ENCODE assay signal across 10 mouse cellular contexts in the genomic region with DNA sequence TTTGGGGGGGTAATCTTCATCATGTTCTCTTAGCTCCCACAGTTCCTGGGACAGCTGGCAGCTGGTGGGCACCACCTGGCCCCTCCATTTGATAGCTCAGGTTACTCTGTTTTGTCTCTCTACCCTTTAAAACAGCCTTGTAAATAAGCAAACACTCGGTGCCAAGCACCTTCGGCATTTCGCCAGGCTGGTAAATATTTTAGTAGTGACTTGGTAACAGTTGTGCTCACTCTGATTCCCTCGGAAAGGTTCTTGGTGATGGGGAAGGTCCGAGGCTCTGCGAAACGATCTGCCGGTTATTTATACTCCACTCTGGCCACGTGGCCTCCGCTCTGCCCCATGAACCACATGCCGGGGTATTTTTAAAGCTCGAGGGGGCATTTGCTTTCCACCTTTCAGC.
DNase-seq lines count a peak whose midpoint lies in the region; ATAC-seq and TF ChIP-seq lines count a peak whose summit lies in the region.
"Had no signal": no experiment of that assay in that cellular context is flagged by ENCODE, and none has a peak within 500 bp of the region (broad histone marks: within the 10 kb centered on the region; RNA-seq: fewer than 3 reads in every experiment).

No protein-coding gene starts in this region.

- no peak for ATAC-seq in hindbrain, embryonic 14.5 days (ENCODE audit: low FRiP score)
- no peak for ATAC-seq in hindbrain, postnatal 0 days
- ATAC-seq: intestine, embryonic 15.5 days; midbrain, embryonic 13.5 days had no signal

- H3K9me3 ChIP-seq in hindbrain, embryonic 10.5 days: no peaks in the 10 kb centered on the region
- H3K9me3 ChIP-seq in hindbrain, embryonic 14.5 days (ENCODE audit: control insufficient read depth, low read length): no peaks in the 10 kb centered on the region
- H3K9me3 ChIP-seq in hindbrain, postnatal 0 days (ENCODE audit: low read length): no peaks in the 10 kb centered on the region
- H3K9me3 ChIP-seq: intestine, embryonic 15.5 days; midbrain, embryonic 13.5 days had no signal

- 0 out of 2 replicates have a peak overlapping the region, but pooled peaks have one; percentile 60 for H3K27ac ChIP-seq in hindbrain, embryonic 10.5 days
- no peak overlapping the region for H3K27ac ChIP-seq in hindbrain, embryonic 14.5 days
- no peak overlapping the region for H3K27ac ChIP-seq in hindbrain, postnatal 0 days
- H3K27ac ChIP-seq: intestine, embryonic 15.5 days; midbrain, embryonic 13.5 days had no signal

- H3K4me3 ChIP-seq in hindbrain, embryonic 10.5 days: no peak overlapping the region
- H3K4me3 ChIP-seq in hindbrain, embryonic 14.5 days (replicated peaks; ENCODE audit: low read length): no peak overlapping the region
- H3K4me3 ChIP-seq in hindbrain, postnatal 0 days (ENCODE audit: low read length): no peak overlapping the region
- H3K4me3 ChIP-seq: intestine, embryonic 15.5 days; midbrain, embryonic 13.5 days had no signal

- peaks cover 99% of the 10 kb centered on the region for H3K27me3 ChIP-seq in hindbrain, embryonic 10.5 days (ENCODE audit: insufficient read depth, poor library complexity, severe bottlenecking)
- H3K27me3 ChIP-seq in hindbrain, embryonic 14.5 days (ENCODE audit: control insufficient read depth, insufficient read depth, low read length): peaks cover 74% of the 10 kb centered on the region
- H3K27me3 ChIP-seq in hindbrain, postnatal 0 days (ENCODE audit: insufficient read depth, low read length): peaks cover 42% of the 10 kb centered on the region
- H3K27me3 ChIP-seq: intestine, embryonic 15.5 days had no signal

- DNase-seq in adrenal gland, adult (ENCODE audit: inconsistent age in 2 of 2, low spot score in 1 of 2): peak; percentile 48 to 65
- DNase-seq in adrenal gland, postnatal 10 days: no peak
- no peak for DNase-seq in hindbrain, embryonic 10.5 days (ENCODE audit: low spot score)
- DNase-seq in hindbrain, embryonic 14.5 days (ENCODE audit: low spot score): no peak
- peak; percentile 32 to 58 for DNase-seq in heart, postnatal 36 days
- peak; percentile 59 for DNase-seq in lung, postnatal 14 days
- no peak for DNase-seq in neural tube, embryonic 10.5 days (ENCODE audit: extremely low spot score, low spot score)
- no peak for DNase-seq in hindbrain, postnatal 0 days (ENCODE audit: low spot score)

- no peak overlapping the region for H3K9ac ChIP-seq in hindbrain, embryonic 14.5 days
- H3K9ac ChIP-seq in hindbrain, postnatal 0 days (replicated peaks; ENCODE audit: low read length): no peak overlapping the region
- H3K9ac ChIP-seq: intestine, embryonic 15.5 days; midbrain, embryonic 13.5 days had no signal

- WGBS in hindbrain, embryonic 10.5 days: 77% methylated on average over 12 of the region's 12 CpGs
- 71% methylated on average over 12 of the region's 12 CpGs for WGBS in hindbrain, embryonic 14.5 days
- 53% methylated on average over 12 of the region's 12 CpGs for WGBS in hindbrain, postnatal 0 days

- H3K4me2 ChIP-seq in hindbrain, embryonic 14.5 days (replicated peaks): no peak overlapping the region
- H3K4me2 ChIP-seq in hindbrain, postnatal 0 days (ENCODE audit: low read depth, low read length): no peak overlapping the region
- H3K4me2 ChIP-seq: intestine, embryonic 15.5 days; midbrain, embryonic 13.5 days had no signal

- intact Hi-C loops in heart, postnatal 36 days (cut with DNase I): no loop called here

- H3K4me1 ChIP-seq in hindbrain, embryonic 10.5 days (replicated peaks): peaks cover 78% of the 10 kb centered on the region
- peaks cover 20% of the 10 kb centered on the region for H3K4me1 ChIP-seq in hindbrain, embryonic 14.5 days (replicated peaks; ENCODE audit: control insufficient read depth, insufficient read depth, low read length)
- no peaks in the 10 kb centered on the region; the same call in 1 of the 2 replicates for H3K4me1 ChIP-seq in hindbrain, postnatal 0 days (ENCODE audit: insufficient read depth, low read length)

- H3K36me3 ChIP-seq in hindbrain, embryonic 10.5 days: peaks cover 16% of the 10 kb centered on the region; the same call in 1 of the 2 replicates
- H3K36me3 ChIP-seq in hindbrain, embryonic 14.5 days (replicated peaks; ENCODE audit: control insufficient read depth, insufficient read depth): no peaks in the 10 kb centered on the region
- no peaks in the 10 kb centered on the region for H3K36me3 ChIP-seq in hindbrain, postnatal 0 days (ENCODE audit: insufficient read depth, low read length)
- H3K36me3 ChIP-seq: intestine, embryonic 15.5 days; midbrain, embryonic 13.5 days had no signal

- no peak for TF ChIP-seq CTCF in hindbrain, postnatal 0 days (IDR thresholded peaks at IDR 0.05; ENCODE audit: low read depth)

Comparison
In these comparisons a context has a peak if more than half of its experiments do, and no peak if none do; other contexts are left out.
1. DNase-seq: peak in adrenal gland, adult (2 of 2), heart, postnatal 36 days (2 of 2) and lung, postnatal 14 days (single experiment); none in adrenal gland, postnatal 10 days (single experiment), hindbrain, embryonic 10.5 days (single experiment), hindbrain, embryonic 14.5 days (single experiment), neural tube, embryonic 10.5 days (single experiment) and hindbrain, postnatal 0 days (single experiment).